ENCODE assay signal across 8 mouse cellular contexts in genomic region chr19:37697651-37698272, GRCm38 (mm10). TPM values are rescaled to one million over a fixed set of nuclear protein-coding genes. Genes with fewer than 3 reads are reported as not detected.
DNase-seq lines count a peak whose midpoint lies in the region; ATAC-seq lines count a peak whose summit lies in the region.

Gene Cyp26a1, plus strand, starts transcription at chr19:37697798.

- peak within 1 kb of the TSS; percentile 68 for H3K4me2 ChIP-seq in embryonic facial prominence, embryonic 11.5 days (ENCODE audit: low read depth, low read length)
- peak within 1 kb of the TSS; percentile 78 for H3K4me2 ChIP-seq in kidney, embryonic 15.5 days
- H3K4me2 ChIP-seq in neural tube, embryonic 11.5 days (ENCODE audit: low read depth) = peak within 1 kb of the TSS; percentile 52

- H3K27ac ChIP-seq in heart, embryonic 10.5 days = no peak within 1 kb of the TSS
- H3K27ac ChIP-seq in embryonic facial prominence, embryonic 11.5 days (replicated peaks; ENCODE audit: low read depth, low read length) = no peak within 1 kb of the TSS
- no peak within 1 kb of the TSS for H3K27ac ChIP-seq in kidney, embryonic 15.5 days
- H3K27ac ChIP-seq in neural tube, embryonic 11.5 days (ENCODE audit: low read depth, low read length) = no peak within 1 kb of the TSS

- intact Hi-C loops in heart, postnatal 25 days (cut with DNase I) = no loop called here

- H3K9ac ChIP-seq in embryonic facial prominence, embryonic 11.5 days (replicated peaks; ENCODE audit: low read length) = peak within 1 kb of the TSS; percentile 43
- H3K9ac ChIP-seq in kidney, embryonic 15.5 days = peak within 1 kb of the TSS; percentile 14; the same call in 1 of the 2 replicates
- no peak within 1 kb of the TSS for H3K9ac ChIP-seq in neural tube, embryonic 11.5 days (ENCODE audit: low read length)

- H3K4me3 ChIP-seq in heart, embryonic 10.5 days = peak within 1 kb of the TSS; percentile 57
- peak within 1 kb of the TSS; percentile 34 for H3K4me3 ChIP-seq in embryonic facial prominence, embryonic 11.5 days (ENCODE audit: low read depth, low read length)
- peak within 1 kb of the TSS; percentile 43 for H3K4me3 ChIP-seq in kidney, embryonic 15.5 days (replicated peaks)
- peak within 1 kb of the TSS; percentile 28 for H3K4me3 ChIP-seq in neural tube, embryonic 11.5 days (ENCODE audit: low read depth, low read length)

- ATAC-seq in embryonic facial prominence, embryonic 11.5 days (replicated peaks; ENCODE audit: insufficient number of reproducible peaks, low FRiP score, low TSS enrichment, low read depth) = 0 out of 2 replicates have a peak, but pooled peaks have one; percentile 36
- ATAC-seq in kidney, embryonic 15.5 days (replicated peaks; ENCODE audit: low FRiP score) = 0 out of 2 replicates have a peak, but pooled peaks have one; percentile 16
- no peak for ATAC-seq in neural tube, embryonic 11.5 days (ENCODE audit: insufficient read depth, low FRiP score, low TSS enrichment)

- peaks cover 51% of the 10 kb centered on the region for H3K4me1 ChIP-seq in heart, embryonic 10.5 days
- peaks cover 5% of the 10 kb centered on the region; the same call in 1 of the 2 replicates for H3K4me1 ChIP-seq in embryonic facial prominence, embryonic 11.5 days (ENCODE audit: control insufficient read depth, insufficient read depth, low read length)
- H3K4me1 ChIP-seq in kidney, embryonic 15.5 days = peaks cover 47% of the 10 kb centered on the region
- H3K4me1 ChIP-seq in neural tube, embryonic 11.5 days (ENCODE audit: control insufficient read depth, insufficient read depth, low read length) = peaks cover 25% of the 10 kb centered on the region

- H3K27me3 ChIP-seq in heart, embryonic 10.5 days (ENCODE audit: insufficient read depth, poor library complexity, severe bottlenecking) = peaks cover 100% of the 10 kb centered on the region
- peaks cover 77% of the 10 kb centered on the region for H3K27me3 ChIP-seq in embryonic facial prominence, embryonic 11.5 days (ENCODE audit: control insufficient read depth, insufficient read depth, low read length)
- H3K27me3 ChIP-seq in kidney, embryonic 15.5 days = peaks cover 99% of the 10 kb centered on the region
- peaks cover 93% of the 10 kb centered on the region for H3K27me3 ChIP-seq in neural tube, embryonic 11.5 days (ENCODE audit: control insufficient read depth, insufficient read depth, low read length)

- DNase-seq in heart, embryonic 10.5 days (ENCODE audit: low spot score) = no peak
- no peak for DNase-seq in heart, postnatal 25 days (ENCODE audit: low spot score)
- DNase-seq in embryonic facial prominence, embryonic 11.5 days (ENCODE audit: low spot score) = peak; percentile 60
- DNase-seq in neural tube, embryonic 11.5 days (ENCODE audit: low spot score) = no peak
- no peak for DNase-seq in cerebellum, adult 8-10 months
- no peak for DNase-seq in ovary, postnatal 10 days (ENCODE audit: low spot score)
- no peak for DNase-seq in layer of hippocampus, adult 9-10 months (ENCODE audit: low spot score)

- no peaks in the 10 kb centered on the region for H3K36me3 ChIP-seq in heart, embryonic 10.5 days
- H3K36me3 ChIP-seq in embryonic facial prominence, embryonic 11.5 days (replicated peaks; ENCODE audit: control insufficient read depth, insufficient read depth, low read depth, low read length) = no peaks in the 10 kb centered on the region
- H3K36me3 ChIP-seq in kidney, embryonic 15.5 days = no peaks in the 10 kb centered on the region
- H3K36me3 ChIP-seq in neural tube, embryonic 11.5 days (ENCODE audit: control insufficient read depth, insufficient read depth, low read length) = no peaks in the 10 kb centered on the region

- no peaks in the 10 kb centered on the region for H3K9me3 ChIP-seq in heart, embryonic 10.5 days
- no peaks in the 10 kb centered on the region for H3K9me3 ChIP-seq in embryonic facial prominence, embryonic 11.5 days (replicated peaks; ENCODE audit: control insufficient read depth, low read length)
- no peaks in the 10 kb centered on the region for H3K9me3 ChIP-seq in kidney, embryonic 15.5 days (replicated peaks)
- H3K9me3 ChIP-seq in neural tube, embryonic 11.5 days (ENCODE audit: control insufficient read depth, low read length) = no peaks in the 10 kb centered on the region

- under 1% methylated on average over 51 of the region's 51 CpGs for WGBS in heart, embryonic 10.5 days
- WGBS in embryonic facial prominence, embryonic 11.5 days = under 1% methylated on average over 50 of the region's 51 CpGs
- WGBS in kidney, embryonic 15.5 days = under 1% methylated on average over 51 of the region's 51 CpGs
- 0% methylated on average over 51 of the region's 51 CpGs for WGBS in neural tube, embryonic 11.5 days

RNA-seq across cellular contexts. Expression of gene Cyp26a1, which starts in this region (rescaled TPM):
- 2.2 and 3.4 TPM in 2 replicates for polyA plus RNA-seq in heart, embryonic 10.5 days (2016; fragmentation: Nextera tagmentation; extraction: Ambion mirVana)
- total RNA-seq in heart, postnatal 25 days (2021) = under 1 TPM in 1 of 2 experiments, not detected in 1; 0.14 TPM
- 16.4 and 20.6 TPM in 2 replicates for polyA plus RNA-seq in embryonic facial prominence, embryonic 11.5 days (2014; fragmentation: Nextera tagmentation; extraction: Ambion mirVana)
- polyA plus RNA-seq in kidney, embryonic 15.5 days (2015; fragmentation: Nextera tagmentation; extraction: Ambion mirVana) = 2.2 and 3.2 TPM in 2 replicates
- polyA plus RNA-seq in neural tube, embryonic 11.5 days (2014; fragmentation: Nextera tagmentation; extraction: Ambion mirVana) = 2.3 and 4.0 TPM in 2 replicates
